Mouse (Mus musculus): ENCODE measurements around the gene Adcy1.

GRCm38 (mm10) chr11:7215703-7216102, 152.4 kb downstream of the Adcy1 start:
- TF ChIP-seq CTCF (IDR thresholded peaks at IDR 0.05; ENCODE audit: control insufficient read depth, insufficient read depth, low read length) (peak; percentile 22; the same call in 1 of the 2 replicates), POLR2A (IDR thresholded peaks at IDR 0.05; ENCODE audit: borderline replicate concordance, control insufficient read depth, low read depth, low read length) (no peak)
